Mouse (Mus musculus) hindbrain, embryonic 16.5 days (tissue): ENCODE data around the gene Dcbld2. TPM values are rescaled to one million over a fixed set of nuclear protein-coding genes. Genes with fewer than 3 reads are reported as not detected.
A peak's percentile ranks its signal among the peaks of the same experiment; 100 is the strongest.

Source experiments
- ATAC-seq: fragments of 200-750 bp; cut with Nextera tagmentation; 2 replicates; pipeline ENCODE4 v1.8.0; 2017; ENCODE audit warnings: moderate TSS enrichment, moderate library complexity
- H3K27ac ChIP-seq: fragments of 300-500 bp; sonication (generic); 2 replicates; pipeline ENCODE4 v1.5.1; 2014; ENCODE audit warnings: low read depth, mild to moderate bottlenecking, control low read depth, low read length, moderate library complexity
- H3K27me3 ChIP-seq: fragments of 300-500 bp; sonication (generic); replicated peaks from 2 replicates; pipeline ENCODE4 v1.6.1; 2014; ENCODE audit warnings: low read length; ENCODE audit not compliant: control insufficient read depth, insufficient read depth
- H3K36me3 ChIP-seq: fragments of 300-500 bp; sonication (generic); 2 replicates; pipeline ENCODE4 v1.6.1; 2014; ENCODE audit warnings: mild to moderate bottlenecking, low read length, moderate library complexity, mixed read lengths; ENCODE audit not compliant: control insufficient read depth, insufficient read depth
- H3K4me1 ChIP-seq: fragments of 300-500 bp; sonication (generic); 2 replicates; pipeline ENCODE4 v1.6.1; 2014; ENCODE audit warnings: low read depth, low read length; ENCODE audit not compliant: control insufficient read depth, insufficient read depth
- H3K4me2 ChIP-seq: fragments of 300-500 bp; sonication (generic); 2 replicates; pipeline ENCODE4 v1.6.1; 2014; ENCODE audit warnings: mild to moderate bottlenecking, low read length, control low read depth, moderate library complexity
- H3K4me3 ChIP-seq: fragments of 300-500 bp; sonication (generic); 2 replicates; pipeline ENCODE4 v1.5.1; 2014; ENCODE audit warnings: mild to moderate bottlenecking, low read length, control low read depth, moderate library complexity
- H3K9ac ChIP-seq: fragments of 300-500 bp; sonication (generic); 2 replicates; pipeline ENCODE4 v1.6.1; 2014; ENCODE audit warnings: low read depth, mild to moderate bottlenecking, control low read depth, low read length, moderate library complexity
- H3K9me3 ChIP-seq: fragments of 300-500 bp; sonication (generic); 2 replicates; pipeline ENCODE4 v1.6.1; 2014; ENCODE audit warnings: mild to moderate bottlenecking, low read length, moderate library complexity; ENCODE audit not compliant: control insufficient read depth
- WGBS: fragments of 180-500 bp; shearing (Covaris S2); extraction: QIAGEN DNeasy Blood & Tissue Kit; methylation state at CpG from one replicate; pipeline ENCODE4 v1.1.7; 2014; 5-methylcytosine and 5-hydroxymethylcytosine counted together
- polyA plus RNA-seq: library from polyadenylated mRNA; unstranded; fragments of >200 nt; fragmentation: Nextera tagmentation; extraction: Ambion mirVana; gene quantifications from 2 replicates; pipeline ENCODE4 v1.2.1, GENCODE M21; 2015

The Dcbld2 gene
- polyA plus RNA-seq, 1 experiment from 2014 or later = 5.4 TPM

GRCm38 (mm10) chr16:58496791-58497190 lies 88.5 kb downstream of the Dcbld2 start:
- Histone ChIP-seq H3K36me3 (no peaks in the 10 kb centered on the region), H3K4me2 (no peak overlapping the region), H3K9me3 (no peaks in the 10 kb centered on the region), H3K4me3 (no peak overlapping the region), H3K4me1 (no peaks in the 10 kb centered on the region), H3K27ac (no peak overlapping the region), H3K9ac (no peak overlapping the region), H3K27me3 (no peaks in the 10 kb centered on the region)
- ATAC-seq = no peak

- Histone ChIP-seq H3K36me3 (no peaks in the 10 kb centered on the region), H3K9me3 (no peaks in the 10 kb centered on the region), H3K4me2 (no peak overlapping the region), H3K27ac (no peak overlapping the region), H3K4me3 (no peak overlapping the region), H3K27me3 (no peaks in the 10 kb centered on the region), H3K4me1 (no peaks in the 10 kb centered on the region), H3K9ac (no peak overlapping the region)
- 82% methylated on average over 9 of the region's 9 CpGs for WGBS
- ATAC-seq = no peak
These were observed 89.9 kb downstream of the Dcbld2 start for GRCm38 (mm10) chr16:58497886-58498713.

GRCm38 (mm10) chr16:58499172-58499584 lies 90.9 kb downstream of the Dcbld2 start:
- 51% methylated on average over 1 of the region's 1 CpGs for WGBS
- no peak overlapping the region for H3K4me3 ChIP-seq
- peak; percentile 77 for ATAC-seq
- no peaks in the 10 kb centered on the region for H3K4me1 ChIP-seq
- H3K27me3 ChIP-seq = no peaks in the 10 kb centered on the region
- no peak overlapping the region for H3K4me2 ChIP-seq
- peak overlapping the region; percentile 64 for H3K27ac ChIP-seq
- no peaks in the 10 kb centered on the region for H3K36me3 ChIP-seq
- H3K9me3 ChIP-seq = no peaks in the 10 kb centered on the region
- H3K9ac ChIP-seq = no peak overlapping the region

- Histone ChIP-seq H3K4me2 (no peak overlapping the region), H3K9me3 (no peaks in the 10 kb centered on the region), H3K4me3 (no peak overlapping the region), H3K9ac (no peak overlapping the region), H3K27me3 (no peaks in the 10 kb centered on the region), H3K4me1 (no peaks in the 10 kb centered on the region), H3K36me3 (no peaks in the 10 kb centered on the region), H3K27ac (peak overlapping the region; percentile 64)
- 74% methylated on average over 5 of the region's 5 CpGs for WGBS
- 0 out of 2 replicates have a peak, but pooled peaks have one; percentile 5 for ATAC-seq
These were observed 91.4 kb downstream of the Dcbld2 start for GRCm38 (mm10) chr16:58499650-58500049.

GRCm38 (mm10) chr16:58501760-58502301 lies 93.6 kb downstream of the Dcbld2 start:
- H3K4me1 ChIP-seq = no peaks in the 10 kb centered on the region
- no peak overlapping the region for H3K4me2 ChIP-seq
- H3K4me3 ChIP-seq = no peak overlapping the region
- no peak for ATAC-seq
- H3K9me3 ChIP-seq = no peaks in the 10 kb centered on the region
- no peak overlapping the region for H3K9ac ChIP-seq
- 50% methylated on average over 6 of the region's 6 CpGs for WGBS
- H3K36me3 ChIP-seq = no peaks in the 10 kb centered on the region
- no peak overlapping the region for H3K27ac ChIP-seq
- no peaks in the 10 kb centered on the region for H3K27me3 ChIP-seq

GRCm38 (mm10) chr16:58502566-58502965 lies 94.3 kb downstream of the Dcbld2 start:
- Histone ChIP-seq H3K27me3 (no peaks in the 10 kb centered on the region), H3K4me2 (no peak overlapping the region), H3K4me1 (no peaks in the 10 kb centered on the region), H3K9ac (no peak overlapping the region), H3K27ac (no peak overlapping the region), H3K36me3 (no peaks in the 10 kb centered on the region), H3K9me3 (no peaks in the 10 kb centered on the region), H3K4me3 (no peak overlapping the region)
- ATAC-seq = no peak
- WGBS = 70% methylated on average over 6 of the region's 6 CpGs

GRCm38 (mm10) chr16:58504945-58505344 lies 96.7 kb downstream of the Dcbld2 start:
- Histone ChIP-seq H3K36me3 (no peaks in the 10 kb centered on the region), H3K27ac (no peak overlapping the region)

GRCm38 (mm10) chr16:58512181-58512761 lies 104.0 kb downstream of the Dcbld2 start:
- Histone ChIP-seq H3K4me3 (no peak overlapping the region), H3K4me2 (peak overlapping the region; percentile 23; the same call in 1 of the 2 replicates), H3K27me3 (no peaks in the 10 kb centered on the region), H3K9me3 (no peaks in the 10 kb centered on the region), H3K4me1 (peaks cover 3% of the 10 kb centered on the region), H3K36me3 (no peaks in the 10 kb centered on the region), H3K27ac (peak overlapping the region; percentile 51; the same call in 1 of the 2 replicates), H3K9ac (no peak overlapping the region; the same call in 1 of the 2 replicates)
- peak; percentile 50; the same call in 1 of the 2 replicates for ATAC-seq
- WGBS = 21% methylated on average over 9 of the region's 9 CpGs

More at GRCm38 (mm10) chr16:58504945-58505344, 96.7 kb downstream of the Dcbld2 start:
- Histone ChIP-seq H3K9me3 (no peaks in the 10 kb centered on the region), H3K4me1 (no peaks in the 10 kb centered on the region), H3K9ac (no peak overlapping the region), H3K4me2 (no peak overlapping the region), H3K27me3 (no peaks in the 10 kb centered on the region), H3K4me3 (no peak overlapping the region)
- ATAC-seq = no peak

GRCm38 (mm10) chr16:58512887-58513286 lies 104.6 kb downstream of the Dcbld2 start:
- Histone ChIP-seq H3K4me2 (no peak overlapping the region), H3K9ac (no peak overlapping the region), H3K4me3 (no peak overlapping the region), H3K36me3 (no peaks in the 10 kb centered on the region), H3K27me3 (no peaks in the 10 kb centered on the region), H3K9me3 (no peaks in the 10 kb centered on the region), H3K27ac (no peak overlapping the region), H3K4me1 (peaks cover 3% of the 10 kb centered on the region)
- WGBS = 20% methylated on average over 3 of the region's 3 CpGs
- ATAC-seq = peak; percentile 81
